In genomic region chr15:102142914-102143912, GRCm38 (mm10) we compare ENCODE assay signal across 1 mouse cellular context.
A peak's percentile ranks its signal among the peaks of the same experiment; 100 is the strongest.
TF ChIP-seq lines count a peak whose summit lies in the region.

No protein-coding gene starts in this region.

TF ChIP-seq in ES-E14, 5 proteins besides CTCF, POLR2A, EP300 and RAD21:
- no peak for TF ChIP-seq CHD2 (IDR thresholded peaks at IDR 0.05; ENCODE audit: low read depth, low read length)
- TF ChIP-seq ZNF384 (IDR thresholded peaks at IDR 0.05; ENCODE audit: low read depth, low read length) = peak; percentile 34; the same call in 1 of the 2 replicates
